Mouse (Mus musculus) lung, postnatal 0 days (tissue): ENCODE results near the gene Sp4.

Experiments used
- CTCF ChIP-seq: IDR thresholded peaks from 2 replicates; pipeline ENCODE4 v1.5.1; 2016; ENCODE audit warnings: antibody characterized with exemption, mild to moderate bottlenecking
- EP300 ChIP-seq: IDR thresholded peaks from 2 replicates; pipeline ENCODE4 v1.6.1; 2016; ENCODE audit warnings: antibody characterized with exemption, mild to moderate bottlenecking, control low read depth

DNA sequence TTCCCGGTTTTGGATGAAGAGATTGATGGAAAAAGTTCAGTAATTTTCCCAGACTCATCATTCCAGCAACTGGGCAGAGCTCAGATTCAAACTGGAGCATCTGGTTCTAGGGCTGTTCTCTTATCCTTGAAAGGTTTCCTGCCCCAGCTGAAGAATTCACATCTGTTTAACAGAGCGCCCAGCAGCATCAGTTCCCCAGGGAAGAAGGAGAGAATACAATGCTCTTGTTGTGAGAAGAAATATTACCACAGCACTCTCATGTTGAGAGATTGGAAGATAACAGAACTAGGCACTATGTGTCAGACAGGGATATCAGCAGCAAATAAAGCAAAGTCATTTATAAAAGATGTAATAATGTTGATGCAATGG, 13.2 kb upstream of the Sp4 start:
- TF ChIP-seq EP300, result no peak
- no peak for TF ChIP-seq CTCF
